Mouse (Mus musculus) gastrocnemius, postnatal 14 days (tissue): ENCODE measurements at regions not wholly inside any gene's neighbourhood (a gene's known extent, or its start where the extent isn't known, plus 50 kb on each side); places are given as distances from the start of the nearest gene placed in this dataset.

ENCODE experiments used
- DNase-seq: peaks from one replicate; pipeline ENCODE4 v3.0.0; 2021; ENCODE audit warnings: mixed read lengths
- intact Hi-C: fragments of 180-260 bp; cut with DNase I; formaldehyde crosslinking; loops from one replicate; pipeline ENCODE4 v1.15.1; 2025; ENCODE audit warnings: low total_unique reads
- microRNA-seq, 2 experiments: library from miRNA; unstranded; fragments of <30 nt; microRNA quantifications; one replicate each; pipeline ENCODE4 v1.2.0; 2021

GRCm38 (mm10) chr4:23983452-23983805, 512.8 kb upstream of the Mms22l start:
- DNase-seq = no peak
- intact Hi-C loops = no loop called here

GRCm38 (mm10) chr4:23984005-23984404, 512.2 kb upstream of the Mms22l start:
- intact Hi-C loops = no loop called here
- no peak for DNase-seq

- intact Hi-C loops = no loop called here
- no peak for DNase-seq
Observed at GRCm38 (mm10) chr4:23985956-23986355, 510.3 kb upstream of the Mms22l start.

- no peak for DNase-seq
- intact Hi-C loops = no loop called here
Observed at GRCm38 (mm10) chr4:23993823-23994222, 502.4 kb upstream of the Mms22l start.

- no peak for DNase-seq
- intact Hi-C loops = no loop called here
Observed at GRCm38 (mm10) chr4:23994261-23994965, 501.8 kb upstream of the Mms22l start.

- DNase-seq = no peak
- intact Hi-C loops = no loop called here
Observed at GRCm38 (mm10) chr4:24006257-24006955, 489.8 kb upstream of the Mms22l start.

GRCm38 (mm10) chr4:24019178-24020104, 476.8 kb upstream of the Mms22l start:
- intact Hi-C loops = no loop called here
- peak; percentile 6 for DNase-seq

Small RNA genes in the stretch of these regions (microRNA-seq; reads per million reads assigned to microRNA genes)
- 0 reads per million in 2 experiments for gene Gm25978
